Mouse (Mus musculus): Measurements from ENCODE around the gene Sult2b1.

Sult2b1 gene

DNA sequence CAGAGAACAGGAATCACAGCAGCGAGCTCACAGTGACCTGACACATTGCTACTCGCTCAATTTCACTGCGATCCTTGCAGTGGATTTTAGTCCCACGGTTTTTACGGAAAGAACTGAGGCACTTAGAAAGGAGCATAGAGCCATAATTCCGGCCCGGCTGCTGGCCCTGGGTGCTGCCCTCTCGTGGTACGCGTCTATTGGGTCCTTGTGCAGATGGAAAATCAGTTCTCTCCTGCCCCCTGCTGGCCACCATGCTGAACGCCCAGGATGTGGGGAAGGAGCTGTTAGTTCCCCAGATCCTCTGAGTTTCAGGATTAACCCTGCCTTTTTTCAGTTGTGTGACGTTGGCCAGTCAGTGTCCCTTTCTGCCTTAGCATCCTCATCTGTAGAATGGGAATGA lies 16.9 kb upstream of the Sult2b1 start:
- DNase-seq (ENCODE audit: extremely low read depth, low read depth, low spot score), result no peak

DNA sequence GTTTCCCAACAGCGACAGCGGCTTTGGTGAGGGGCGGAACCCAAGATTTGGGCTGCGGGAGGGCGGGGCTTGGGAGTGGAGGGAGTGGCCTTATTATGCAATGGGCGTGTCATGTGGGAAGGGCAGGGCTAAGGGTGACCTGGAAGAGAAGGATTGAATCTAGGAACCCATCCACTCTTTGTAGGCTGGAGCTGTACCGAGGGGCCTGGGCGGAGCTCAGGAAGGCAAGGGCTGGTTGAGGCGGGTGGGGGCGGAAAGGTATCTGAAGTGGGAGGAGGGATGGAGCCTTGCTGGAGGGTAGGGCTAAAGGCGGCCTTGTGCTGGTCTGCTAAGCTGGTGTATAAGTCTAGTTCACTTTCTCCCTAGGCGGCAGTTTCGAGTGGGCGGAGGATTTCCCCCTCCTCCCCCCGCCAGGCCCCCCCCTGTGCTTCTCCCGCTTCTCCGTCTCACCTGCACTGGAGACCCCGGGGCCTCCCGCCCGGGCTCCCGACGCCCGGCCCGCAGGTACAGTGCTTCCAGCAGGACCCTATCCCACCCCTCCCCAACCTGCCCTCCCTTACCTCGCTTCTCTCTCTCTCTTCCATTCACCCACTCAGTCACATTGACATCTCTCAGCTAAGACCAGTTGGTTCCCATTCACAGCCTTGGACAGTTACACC lies 16.2 kb upstream of the Sult2b1 start:
- DNase-seq (ENCODE audit: extremely low read depth, low read depth, low spot score), result no peak

DNA sequence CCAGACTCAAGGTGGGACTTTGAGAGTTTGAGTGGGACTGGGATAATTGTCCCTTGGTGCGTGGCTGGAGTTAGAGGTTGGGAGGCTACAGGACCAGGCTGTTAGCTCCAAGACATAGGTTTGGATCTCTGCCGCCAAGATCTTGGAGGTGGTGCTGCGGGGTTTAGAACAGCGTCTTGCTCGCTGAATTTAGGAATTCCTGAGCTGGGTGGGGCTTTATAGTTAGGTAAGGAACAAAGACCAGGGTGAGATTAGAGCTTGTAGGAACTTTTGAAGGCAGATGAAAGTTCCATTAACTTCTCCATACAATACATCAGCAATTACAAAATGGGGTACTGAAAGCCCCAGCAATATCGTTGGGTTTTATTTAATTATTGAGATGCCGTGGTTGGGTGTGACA lies 15.5 kb upstream of the Sult2b1 start:
- no peak for DNase-seq (ENCODE audit: extremely low read depth, low read depth, low spot score)

DNA sequence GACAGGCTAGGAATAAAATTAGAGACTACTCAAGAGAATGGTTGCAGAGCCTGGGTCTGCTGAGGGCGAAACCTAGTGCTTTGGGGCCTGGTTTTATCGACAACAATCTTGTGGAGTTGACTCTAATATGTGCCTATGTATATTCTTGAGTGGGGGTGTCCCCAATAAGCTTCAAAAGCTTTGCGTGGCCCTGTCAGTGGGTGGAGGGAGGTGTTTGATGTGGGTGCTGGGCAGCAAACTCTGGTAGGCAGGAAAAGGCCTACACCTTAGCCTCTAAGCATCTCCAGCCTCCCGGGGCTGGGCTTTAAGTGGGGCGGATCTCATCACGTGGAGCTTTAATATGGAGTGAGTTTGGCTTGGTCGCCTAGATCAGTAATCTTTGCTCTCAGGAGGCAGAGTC lies 14.5 kb upstream of the Sult2b1 start:
- DNase-seq (ENCODE audit: extremely low read depth, low read depth, low spot score), result no peak

- DNase-seq (ENCODE audit: extremely low read depth, low read depth, low spot score), result no peak
These were observed 14.0 kb upstream of the Sult2b1 start for GRCm38 (mm10) chr7:45798511-45798836.

DNA sequence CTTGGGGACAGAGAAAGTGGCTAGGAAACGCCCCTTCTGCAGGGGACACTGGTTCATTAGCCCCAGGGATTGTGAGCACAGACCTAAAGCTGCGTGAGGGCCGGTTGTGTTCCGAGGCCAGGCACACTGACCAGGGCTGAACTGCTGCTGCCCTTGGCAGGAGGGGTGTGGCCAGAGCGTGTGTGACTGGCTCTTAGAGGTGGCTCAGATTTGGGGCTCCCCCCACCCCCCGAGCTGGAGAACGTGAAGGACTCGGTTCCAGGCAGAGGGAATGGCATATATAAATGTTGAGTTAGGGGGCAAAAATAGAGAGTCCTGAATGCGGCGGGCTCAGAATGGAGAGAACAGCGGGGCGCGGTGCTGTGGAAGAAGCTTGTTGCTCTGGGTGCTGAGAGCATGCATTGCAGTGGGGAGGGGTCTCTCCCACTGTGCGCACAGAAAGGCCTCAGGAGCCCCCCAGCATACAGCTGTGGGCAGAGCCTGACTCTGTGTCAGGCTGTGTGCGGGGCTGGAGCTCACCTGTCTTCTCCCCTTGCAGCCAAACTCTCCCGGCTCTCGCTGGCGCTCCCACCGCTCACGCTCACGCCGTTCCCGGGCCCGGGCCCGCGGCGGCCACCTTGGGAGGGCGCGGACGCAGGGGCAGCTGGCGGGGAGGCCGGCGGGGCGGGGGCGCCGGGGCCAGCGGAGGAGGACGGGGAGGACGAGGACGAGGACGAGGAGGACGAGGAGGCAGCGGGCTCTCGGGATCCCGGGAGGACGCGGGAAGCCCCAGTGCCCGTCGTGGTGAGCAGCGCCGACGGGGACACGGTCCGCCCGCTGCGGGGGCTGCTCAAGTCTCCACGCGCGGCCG lies 13.4 kb upstream of the Sult2b1 start:
- DNase-seq (ENCODE audit: extremely low read depth, low read depth, low spot score), result no peak

DNA sequence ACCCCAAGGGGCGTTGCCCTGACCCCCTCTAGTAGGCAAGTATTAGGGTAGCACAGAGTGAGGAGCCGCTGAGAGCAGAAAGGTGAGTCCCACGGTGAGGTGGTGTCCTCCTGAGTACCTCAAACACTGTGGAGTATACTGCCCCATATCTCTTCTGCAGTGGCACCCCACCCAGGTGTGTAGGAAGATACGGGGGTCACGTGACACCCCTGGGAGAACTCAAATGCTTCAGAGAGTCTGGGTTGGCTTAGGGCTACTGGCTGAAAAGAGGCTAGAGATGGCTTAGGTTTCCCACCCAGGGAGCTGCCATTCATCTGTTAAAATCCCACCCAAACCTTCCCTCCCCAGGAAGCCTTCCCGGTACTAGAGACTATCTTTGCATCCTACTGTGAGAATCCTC lies 12.5 kb upstream of the Sult2b1 start:
- no peak for DNase-seq (ENCODE audit: extremely low read depth, low read depth, low spot score)

GRCm38 (mm10) chr7:45794971-45795370 lies 10.5 kb upstream of the Sult2b1 start:
- no peak for DNase-seq (ENCODE audit: extremely low read depth, low read depth, low spot score)

GRCm38 (mm10) chr7:45793969-45794585 lies 9.6 kb upstream of the Sult2b1 start:
- no peak for DNase-seq (ENCODE audit: extremely low read depth, low read depth, low spot score)

DNA sequence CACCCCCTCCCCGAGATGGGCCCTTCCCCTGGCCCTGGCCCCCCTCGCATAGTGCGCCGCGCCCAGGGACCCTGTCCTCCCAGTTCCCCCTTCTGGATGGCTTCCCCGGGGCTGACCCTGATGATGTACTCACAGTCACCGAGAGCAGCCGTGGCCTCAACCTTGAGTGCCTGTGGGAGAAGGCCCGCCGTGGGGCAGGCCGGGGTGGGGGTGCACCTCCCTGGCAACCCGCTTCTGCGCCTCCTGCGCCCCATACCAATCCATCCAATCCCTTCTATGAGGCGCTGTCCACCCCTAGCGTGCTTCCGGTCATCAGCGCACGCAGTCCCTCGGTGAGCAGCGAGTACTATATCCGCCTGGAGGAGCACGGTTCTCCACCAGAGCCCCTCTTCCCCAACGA lies 8.8 kb upstream of the Sult2b1 start:
- no peak for DNase-seq (ENCODE audit: extremely low read depth, low read depth, low spot score)

DNA sequence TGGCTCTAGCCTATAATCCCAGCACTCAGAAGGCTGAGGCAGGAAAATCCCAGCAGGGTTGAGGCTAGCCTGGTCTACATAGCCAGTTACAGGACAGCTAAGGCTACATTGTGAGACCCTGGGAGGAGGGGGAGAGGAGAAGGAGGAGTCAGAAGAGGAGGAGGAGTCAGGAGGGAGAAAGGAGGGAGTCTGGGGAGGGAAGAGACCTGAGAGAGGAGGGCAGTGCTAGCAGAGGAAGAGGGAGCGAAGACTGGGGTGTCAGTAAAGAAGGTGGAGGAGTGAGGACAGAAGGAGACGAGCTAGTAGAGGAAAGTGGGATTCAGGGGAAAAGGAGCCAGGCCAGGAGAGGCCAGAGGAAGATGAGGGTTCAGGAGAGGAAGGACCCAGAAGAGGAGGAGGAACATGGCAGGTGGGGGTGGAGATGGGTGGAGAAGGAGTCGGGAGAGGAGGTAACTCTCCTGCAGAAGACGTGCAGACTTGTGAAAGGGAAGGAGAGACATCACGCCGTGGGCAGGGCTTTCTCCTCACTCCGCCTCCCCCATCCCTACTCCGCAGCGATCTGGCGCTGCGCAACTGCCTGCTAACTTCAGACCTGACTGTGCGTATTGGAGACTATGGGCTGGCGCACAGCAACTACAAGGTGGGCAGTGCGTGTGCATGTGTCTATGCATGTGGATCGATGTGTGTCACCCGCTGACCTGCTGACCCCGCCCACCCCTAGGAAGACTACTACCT lies 7.5 kb upstream of the Sult2b1 start:
- no peak for DNase-seq (ENCODE audit: extremely low read depth, low read depth, low spot score)

DNA sequence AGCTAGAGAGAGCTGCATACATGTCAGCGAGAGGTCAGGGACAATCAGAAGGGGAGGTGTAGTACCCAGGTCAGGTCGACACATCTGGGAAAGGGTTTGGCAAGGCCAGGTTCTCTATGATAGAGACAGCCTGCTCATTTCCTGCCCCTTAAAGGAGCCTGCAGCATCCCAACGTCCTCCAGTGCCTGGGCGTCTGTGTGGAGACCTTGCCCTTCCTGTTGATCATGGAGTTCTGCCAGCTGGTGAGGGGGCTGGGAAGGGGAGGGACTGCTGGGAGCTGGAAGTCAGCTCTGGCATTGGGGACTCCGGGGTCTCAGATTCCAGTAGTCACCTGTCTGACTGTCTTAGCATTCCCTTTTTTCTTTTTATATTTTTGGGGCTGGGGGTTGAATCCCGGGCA lies 6.3 kb upstream of the Sult2b1 start:
- no peak for DNase-seq (ENCODE audit: extremely low read depth, low read depth, low spot score)

GRCm38 (mm10) chr7:45787642-45788041 lies 3.2 kb upstream of the Sult2b1 start:
- no peak for DNase-seq (ENCODE audit: extremely low read depth, low read depth, low spot score)

GRCm38 (mm10) chr7:45786661-45787413 lies 2.4 kb upstream of the Sult2b1 start:
- DNase-seq (ENCODE audit: extremely low read depth, low read depth, low spot score), result no peak

- no peak for DNase-seq (ENCODE audit: extremely low read depth, low read depth, low spot score)
These were observed 1.7 kb upstream of the Sult2b1 start for GRCm38 (mm10) chr7:45786136-45786578.

DNA sequence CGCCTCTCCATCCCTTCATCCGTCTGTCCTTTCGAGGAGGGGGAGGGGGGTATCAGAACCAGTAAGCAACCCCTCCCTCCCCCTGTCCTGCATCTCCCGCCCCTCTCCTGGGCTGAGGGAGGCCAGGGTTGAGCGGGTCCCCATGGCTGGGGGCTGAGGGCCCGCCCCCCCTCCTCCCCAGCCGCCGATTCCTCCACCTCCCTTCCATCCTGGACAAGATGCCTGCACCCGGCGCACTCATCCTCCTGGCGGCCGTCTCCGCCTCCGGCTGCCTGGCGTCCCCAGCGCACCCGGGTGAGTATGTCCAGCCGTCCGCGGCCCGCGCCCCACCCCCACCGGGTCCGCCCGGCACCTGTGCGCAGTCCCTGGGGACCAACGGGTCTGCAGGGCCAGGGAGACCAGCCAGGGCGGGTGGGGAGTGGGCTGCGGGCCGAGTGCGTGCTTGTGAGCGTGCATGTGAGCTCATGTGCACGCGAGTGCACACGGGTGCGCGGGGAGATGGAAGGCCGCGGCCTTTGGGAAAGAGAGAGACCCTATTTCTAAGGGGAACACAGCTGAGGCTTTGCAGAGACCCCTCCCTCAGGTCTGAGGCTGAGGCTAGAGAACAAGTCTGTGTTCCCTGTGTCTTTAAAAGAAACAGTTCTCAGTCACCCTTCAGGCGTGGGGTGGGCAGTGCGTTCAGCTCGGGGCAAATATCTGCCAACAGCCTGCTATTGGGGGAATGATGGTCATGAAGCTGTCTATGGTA lies 1.1 kb upstream of the Sult2b1 start:
- no peak for DNase-seq (ENCODE audit: extremely low read depth, low read depth, low spot score)

DNA sequence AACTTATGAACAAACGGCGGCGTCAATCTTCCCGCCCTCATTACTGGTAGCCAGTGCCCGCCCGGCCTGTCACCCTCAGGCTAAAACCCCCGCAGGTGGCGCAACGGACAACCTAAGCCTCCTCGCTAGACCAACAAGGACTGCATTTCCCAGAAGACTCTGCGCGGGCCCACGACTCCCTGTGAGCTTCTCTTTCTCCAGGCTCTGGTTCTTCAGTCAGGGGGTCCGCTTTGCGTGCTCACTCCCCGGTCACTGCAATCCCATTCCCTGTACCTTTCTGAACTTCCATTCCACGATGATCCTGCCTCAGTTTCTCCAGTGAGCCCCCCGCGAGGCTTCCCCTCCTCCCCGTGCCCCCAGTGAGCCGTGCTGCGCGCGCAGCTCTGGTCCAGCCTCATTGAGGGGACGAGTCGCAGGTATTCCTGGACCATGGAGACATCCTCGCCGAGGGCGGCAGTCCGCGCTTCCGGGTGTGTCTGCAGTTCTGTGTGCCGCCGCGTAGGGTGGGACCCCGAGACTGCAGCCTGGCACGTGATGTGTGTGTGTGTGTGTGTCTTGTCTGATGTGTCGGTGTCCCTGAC lies 868 bp downstream of the Sult2b1 start, which contains the start of gene Lmtk3:
TSS of gene Lmtk3 (plus strand) at position 228 of the 581 bp plus-strand sequence.
- no peak for DNase-seq (ENCODE audit: extremely low read depth, low read depth, low spot score)

GRCm38 (mm10) chr7:45782271-45782670 lies 2.2 kb downstream of the Sult2b1 start:
- no peak for DNase-seq (ENCODE audit: extremely low read depth, low read depth, low spot score)

GRCm38 (mm10) chr7:45779081-45779641 lies 5.3 kb downstream of the Sult2b1 start:
- no peak for DNase-seq (ENCODE audit: extremely low read depth, low read depth, low spot score)
